Mouse (Mus musculus) heart, adult 2 months (tissue): ENCODE measurements at regions not wholly inside any gene's neighbourhood (a gene's known extent, or its start where the extent isn't known, plus 50 kb on each side); places are given as distances from the start of the nearest gene placed in this dataset.

ENCODE experiments used
- DNase-seq, 2 experiments: peaks; one replicate each; pipeline ENCODE4 v3.0.0; 2021
- H3K27ac ChIP-seq: fragments of 200-600 bp; 2 replicates; pipeline ENCODE4 v1.8.1; 2022
- H3K27me3 ChIP-seq: fragments of 200-500 bp; 2 replicates; pipeline ENCODE4 v1.6.1; 2012; ENCODE audit warnings: mild to moderate bottlenecking, low read length, inconsistent platforms, mixed read lengths; ENCODE audit not compliant: control insufficient read depth, insufficient read depth
- H3K36me3 ChIP-seq: fragments of 200-500 bp; 2 replicates; pipeline ENCODE4 v1.6.1; 2012; ENCODE audit warnings: low read length, inconsistent platforms; ENCODE audit not compliant: control insufficient read depth, insufficient read depth
- H3K4me1 ChIP-seq: fragments of 200-500 bp; 2 replicates; pipeline ENCODE4 v1.6.1; 2011; ENCODE audit warnings: low read length; ENCODE audit not compliant: control insufficient read depth, insufficient read depth
- H3K4me3 ChIP-seq: fragments of 200-600 bp; 2 replicates; pipeline ENCODE4 v1.8.1; 2022
- H3K79me2 ChIP-seq: fragments of 200-500 bp; replicated peaks from 2 replicates; pipeline ENCODE4 v1.6.1; 2012; ENCODE audit warnings: mild to moderate bottlenecking, inconsistent platforms, low read length, moderate library complexity, mixed read lengths; ENCODE audit not compliant: control insufficient read depth, insufficient read depth
- H3K9ac ChIP-seq: fragments of 200-500 bp; 2 replicates; pipeline ENCODE4 v1.6.1; 2012; ENCODE audit warnings: low read depth, mild to moderate bottlenecking, control low read depth, inconsistent platforms, low read length, mixed read lengths
- CTCF ChIP-seq: fragments of 200-600 bp; IDR thresholded peaks from 2 replicates; pipeline ENCODE4 v1.8.1; 2022; ENCODE audit warnings: antibody characterized with exemption, mild to moderate bottlenecking, moderate library complexity
- EP300 ChIP-seq: fragments of 200-500 bp; IDR thresholded peaks from 2 replicates; pipeline ENCODE4 v1.6.1; 2011; ENCODE audit warnings: low read depth, low read length, control low read depth; ENCODE audit not compliant: insufficient read depth
- POLR2A ChIP-seq: fragments of 200-500 bp; IDR thresholded peaks from 2 replicates; pipeline ENCODE4 v1.6.1; 2011; ENCODE audit warnings: mild to moderate bottlenecking, low read depth, low read length, control low read depth; ENCODE audit not compliant: insufficient read depth
- WGBS: fragments of 180-500 bp; shearing (Covaris S2); methylation state at CpG from one replicate; pipeline ENCODE4 v1.1.7; 2018; 5-methylcytosine and 5-hydroxymethylcytosine counted together
- intact Hi-C: fragments of 180-260 bp; cut with DNase I; formaldehyde crosslinking; loops from one replicate; pipeline ENCODE4 v1.15.1; 2025

GRCm38 (mm10) chr10:67461862-67462261, 73.4 kb upstream of the Egr2 start:
- H3K9ac ChIP-seq: no peak overlapping the region
- no peak for TF ChIP-seq CTCF
- TF ChIP-seq EP300: no peak
- TF ChIP-seq POLR2A: no peak
- WGBS: 58% methylated on average over 1 of the region's 1 CpGs
- H3K4me1 ChIP-seq: no peaks in the 10 kb centered on the region
- H3K36me3 ChIP-seq: no peaks in the 10 kb centered on the region
- no peaks in the 10 kb centered on the region for H3K27me3 ChIP-seq
- DNase-seq: no peak
- H3K27ac ChIP-seq: no peak overlapping the region
- intact Hi-C loops: no loop called here
- H3K4me3 ChIP-seq: no peak overlapping the region
- H3K79me2 ChIP-seq: no peaks in the 10 kb centered on the region

GRCm38 (mm10) chr10:67468724-67469123, 66.6 kb upstream of the Egr2 start:
- Histone ChIP-seq H3K9ac (no peak overlapping the region), H3K36me3 (no peaks in the 10 kb centered on the region), H3K27ac (no peak overlapping the region), H3K4me1 (no peaks in the 10 kb centered on the region), H3K79me2 (no peaks in the 10 kb centered on the region), H3K4me3 (no peak overlapping the region), H3K27me3 (no peaks in the 10 kb centered on the region)
- 55% methylated on average over 8 of the region's 8 CpGs for WGBS
- intact Hi-C loops: no loop called here
- no peak for TF ChIP-seq CTCF
- no peak for TF ChIP-seq EP300
- no peak for TF ChIP-seq POLR2A
- DNase-seq: no peak

GRCm38 (mm10) chr10:67473016-67473415, 62.3 kb upstream of the Egr2 start:
- no peak for TF ChIP-seq POLR2A
- TF ChIP-seq CTCF: no peak
- TF ChIP-seq EP300: no peak
- H3K27me3 ChIP-seq: no peaks in the 10 kb centered on the region
- no peak overlapping the region for H3K27ac ChIP-seq
- intact Hi-C loops: no loop called here
- no peak for DNase-seq
- no peak overlapping the region for H3K4me3 ChIP-seq
- no peak overlapping the region for H3K9ac ChIP-seq
- no peaks in the 10 kb centered on the region for H3K36me3 ChIP-seq
- H3K4me1 ChIP-seq: no peaks in the 10 kb centered on the region
- no peaks in the 10 kb centered on the region for H3K79me2 ChIP-seq
- WGBS: 84% methylated on average over 6 of the region's 6 CpGs

GRCm38 (mm10) chr10:67474336-67474735, 60.9 kb upstream of the Egr2 start:
- DNase-seq: no peak
- Histone ChIP-seq H3K4me1 (no peaks in the 10 kb centered on the region), H3K9ac (no peak overlapping the region), H3K36me3 (no peaks in the 10 kb centered on the region), H3K27me3 (no peaks in the 10 kb centered on the region), H3K4me3 (no peak overlapping the region), H3K79me2 (no peaks in the 10 kb centered on the region), H3K27ac (no peak overlapping the region)
- TF ChIP-seq EP300 (no peak), CTCF (no peak), POLR2A (no peak)
- intact Hi-C loops: no loop called here
- WGBS: 55% methylated on average over 2 of the region's 2 CpGs

GRCm38 (mm10) chr10:67482268-67482667, 53.0 kb upstream of the Egr2 start:
- no peaks in the 10 kb centered on the region for H3K4me1 ChIP-seq
- TF ChIP-seq EP300 (no peak), POLR2A (no peak), CTCF (no peak)
- H3K27ac ChIP-seq: no peak overlapping the region
- H3K27me3 ChIP-seq: no peaks in the 10 kb centered on the region
- H3K4me3 ChIP-seq: no peak overlapping the region
- 55% methylated on average over 14 of the region's 14 CpGs for WGBS
- no peaks in the 10 kb centered on the region for H3K79me2 ChIP-seq
- no peak for DNase-seq
- H3K36me3 ChIP-seq: no peaks in the 10 kb centered on the region
- intact Hi-C loops: no loop called here
- H3K9ac ChIP-seq: no peak overlapping the region

GRCm38 (mm10) chr10:67483371-67483770, 51.9 kb upstream of the Egr2 start:
- Histone ChIP-seq H3K79me2 (no peaks in the 10 kb centered on the region), H3K36me3 (no peaks in the 10 kb centered on the region), H3K27ac (no peak overlapping the region), H3K4me1 (no peaks in the 10 kb centered on the region), H3K27me3 (no peaks in the 10 kb centered on the region), H3K9ac (no peak overlapping the region), H3K4me3 (no peak overlapping the region)
- no peak for DNase-seq
- TF ChIP-seq EP300 (no peak), CTCF (no peak), POLR2A (no peak)
- intact Hi-C loops: no loop called here
- 59% methylated on average over 7 of the region's 7 CpGs for WGBS
